In genomic region chr10:80147719-80148601, GRCm38 (mm10) we compare ENCODE assay signal across 8 mouse cellular contexts. TPM values are rescaled to one million over a fixed set of nuclear protein-coding genes. Genes with fewer than 3 reads are reported as not detected.
DNase-seq lines count a peak whose midpoint lies in the region; ATAC-seq and TF ChIP-seq lines count a peak whose summit lies in the region.

Gene Midn, plus strand, starts transcription at chr10:80148272.

- peak within 1 kb of the TSS; percentile 100 for H3K27ac ChIP-seq in gastrocnemius, adult 2 months
- H3K27ac ChIP-seq in hindbrain, embryonic 14.5 days, result peak within 1 kb of the TSS; percentile 99

- peak; percentile 18; the same call in 1 of the 2 replicates for ATAC-seq in hindbrain, embryonic 14.5 days (ENCODE audit: low FRiP score)

- peaks cover 17% of the 10 kb centered on the region for H3K4me1 ChIP-seq in hindbrain, embryonic 14.5 days (replicated peaks; ENCODE audit: control insufficient read depth, insufficient read depth, low read length)

- H3K9ac ChIP-seq in hindbrain, embryonic 14.5 days, result peak within 1 kb of the TSS; percentile 100

- H3K36me3 ChIP-seq in hindbrain, embryonic 14.5 days (replicated peaks; ENCODE audit: control insufficient read depth, insufficient read depth), result peaks cover 54% of the 10 kb centered on the region

- H3K9me3 ChIP-seq in hindbrain, embryonic 14.5 days (ENCODE audit: control insufficient read depth, low read length), result no peaks in the 10 kb centered on the region

- peak within 1 kb of the TSS; percentile 100 for H3K4me2 ChIP-seq in hindbrain, embryonic 14.5 days (replicated peaks)

- H3K27me3 ChIP-seq in hindbrain, embryonic 14.5 days (ENCODE audit: control insufficient read depth, insufficient read depth, low read length), result no peaks in the 10 kb centered on the region

- TF ChIP-seq CTCF in gastrocnemius, adult 2 months (IDR thresholded peaks at IDR 0.05), result peak; percentile 66

- peak within 1 kb of the TSS; percentile 89 for H3K4me3 ChIP-seq in gastrocnemius, adult 2 months
- H3K4me3 ChIP-seq in hindbrain, embryonic 14.5 days (replicated peaks; ENCODE audit: low read length), result peak within 1 kb of the TSS; percentile 100

- intact Hi-C loops in gastrocnemius, adult 2 months (cut with DNase I), result no loop called here

- DNase-seq in R1 (ENCODE audit: low read depth, low spot score), result peak; percentile 86
- peak; percentile 86 for DNase-seq in cerebellum, adult 9-11 months
- DNase-seq in gastrocnemius, adult 2 months, result peak; percentile 93
- DNase-seq in hindbrain, embryonic 14.5 days (ENCODE audit: low spot score), result peak; percentile 67
- no peak for DNase-seq in layer of hippocampus, postnatal 36 days
- DNase-seq in lung, postnatal 36 days, result peak; percentile 86
- peak; percentile 82 to 83 for DNase-seq in right cerebral cortex, postnatal 10 days (ENCODE audit: low spot score in 2 of 2)
- peak; percentile 81 to 83 for DNase-seq in urinary bladder, postnatal 4 days (ENCODE audit: low spot score in 2 of 2)

- WGBS in hindbrain, embryonic 14.5 days, result 2% methylated on average over 38 of the region's 42 CpGs

RNA-seq across cellular contexts. Expression of gene Midn, which starts in this region (rescaled TPM):
- total RNA-seq in gastrocnemius, adult 2 months (2021), result 10 to 100 TPM; 34.3 to 39.8 TPM
- 44.1 and 54.4 TPM in 2 replicates for polyA plus RNA-seq in hindbrain, embryonic 14.5 days (2014; fragmentation: Nextera tagmentation; extraction: Ambion mirVana)
- 10 to 100 TPM; 58.9 to 62.6 TPM for total RNA-seq in layer of hippocampus, postnatal 36 days (2021)

Comparison
In these comparisons a context has a peak if more than half of its experiments do, and no peak if none do; other contexts are left out.
1. DNase-seq: peak in R1 (single experiment), cerebellum, adult 9-11 months (single experiment), gastrocnemius, adult 2 months (single experiment), hindbrain, embryonic 14.5 days (single experiment), lung, postnatal 36 days (single experiment), right cerebral cortex, postnatal 10 days (2 of 2) and urinary bladder, postnatal 4 days (2 of 2); none in layer of hippocampus, postnatal 36 days (0 of 2).